Mouse (Mus musculus) CD8-positive naive resting alpha-beta T cell, adult 2 months (primary cell): ENCODE data around the gene Snapc4.
"Not testable (repeated sequence)": the region's sequence is repeated elsewhere in the genome, so short reads cannot be mapped to it uniquely, and the experiment has no call there.

Experiments
- DNase-seq, 2 experiments: peaks; one replicate each; pipeline ENCODE4 v3.0.0; 2022; ENCODE audit warnings: low read depth in 2 of 2, low spot score in 2 of 2

Snapc4 gene

DNA sequence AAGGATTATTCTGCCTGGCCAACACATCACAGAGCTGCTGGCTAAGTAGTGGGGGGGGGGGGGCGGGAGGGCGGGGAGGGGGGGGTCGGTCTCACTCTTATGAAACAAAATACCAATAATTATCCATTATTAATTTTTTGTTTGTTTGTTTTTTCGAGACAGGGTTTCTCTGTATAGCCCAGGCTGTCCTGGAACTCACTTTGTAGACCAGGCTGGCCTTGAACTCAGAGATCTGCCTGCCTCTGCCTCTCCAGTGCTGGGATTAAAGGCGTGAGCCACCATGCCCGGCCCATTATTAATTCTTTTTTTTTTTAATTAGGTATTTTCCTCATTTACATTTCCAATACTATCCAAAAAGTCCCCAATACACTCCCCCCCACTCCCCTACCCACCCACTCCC lies 418 bp upstream of the Snapc4 start:
- DNase-seq, result not testable (repeated sequence)

DNA sequence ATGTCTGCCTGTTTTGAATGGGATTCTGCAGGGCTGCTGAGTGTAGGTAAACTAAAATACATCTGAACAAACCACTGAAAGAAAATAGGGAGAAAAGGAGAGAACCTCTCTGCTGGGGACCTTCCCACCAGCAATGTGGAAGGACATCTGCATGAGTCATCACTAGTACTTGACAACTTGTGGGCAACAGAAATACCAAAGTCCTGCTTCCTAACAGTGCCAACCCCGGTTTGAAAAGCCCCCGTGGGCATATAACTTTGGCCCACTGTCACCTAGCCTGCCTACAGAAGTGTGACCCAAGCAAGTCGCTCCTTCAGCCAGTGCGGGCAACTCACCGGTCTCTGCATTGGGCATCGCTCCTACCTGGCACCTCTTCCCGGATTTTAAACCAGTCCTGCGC lies 8.1 kb downstream of the Snapc4 start:
- DNase-seq, result no peak

DNA sequence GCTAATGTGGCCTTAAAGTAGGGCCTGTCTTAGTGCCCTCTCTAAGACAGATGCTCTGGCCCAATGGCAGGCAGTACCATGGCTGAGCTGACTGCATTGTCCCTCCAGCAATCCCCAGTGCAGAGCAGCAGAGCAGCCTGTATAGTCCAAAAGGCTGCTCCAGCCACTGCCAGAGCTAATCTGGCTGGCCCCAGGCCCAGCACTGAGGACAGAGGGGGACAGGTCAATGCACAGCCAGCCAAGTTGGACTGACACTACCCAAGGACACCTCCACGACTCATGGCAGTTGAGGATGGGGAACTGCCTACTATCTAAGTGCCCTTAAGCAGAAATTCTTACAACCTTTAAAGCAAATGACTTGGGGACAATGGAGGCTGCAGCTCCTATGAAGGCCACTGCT lies 11.9 kb downstream of the Snapc4 start:
- DNase-seq, result no peak

DNA sequence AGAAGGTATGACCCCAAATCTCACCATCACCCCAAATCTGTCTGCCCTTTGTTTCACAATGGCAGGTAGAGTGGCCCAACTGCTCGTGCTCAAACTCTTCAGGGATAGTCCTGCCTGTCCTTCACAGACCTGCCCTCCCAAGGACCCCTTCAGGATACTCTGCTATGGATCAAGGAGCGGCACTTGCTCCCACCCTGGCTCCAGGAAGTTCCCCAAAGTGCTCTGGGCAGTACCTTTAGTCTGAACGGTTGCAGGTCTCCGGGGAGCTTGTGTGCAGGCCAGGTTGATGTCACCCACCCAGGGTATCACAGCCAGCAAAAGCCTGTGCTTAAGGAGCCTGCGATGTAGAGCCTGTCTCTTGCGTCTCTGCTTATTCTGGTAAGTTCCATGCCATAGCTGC lies 12.5 kb downstream of the Snapc4 start:
- no peak for DNase-seq

DNA sequence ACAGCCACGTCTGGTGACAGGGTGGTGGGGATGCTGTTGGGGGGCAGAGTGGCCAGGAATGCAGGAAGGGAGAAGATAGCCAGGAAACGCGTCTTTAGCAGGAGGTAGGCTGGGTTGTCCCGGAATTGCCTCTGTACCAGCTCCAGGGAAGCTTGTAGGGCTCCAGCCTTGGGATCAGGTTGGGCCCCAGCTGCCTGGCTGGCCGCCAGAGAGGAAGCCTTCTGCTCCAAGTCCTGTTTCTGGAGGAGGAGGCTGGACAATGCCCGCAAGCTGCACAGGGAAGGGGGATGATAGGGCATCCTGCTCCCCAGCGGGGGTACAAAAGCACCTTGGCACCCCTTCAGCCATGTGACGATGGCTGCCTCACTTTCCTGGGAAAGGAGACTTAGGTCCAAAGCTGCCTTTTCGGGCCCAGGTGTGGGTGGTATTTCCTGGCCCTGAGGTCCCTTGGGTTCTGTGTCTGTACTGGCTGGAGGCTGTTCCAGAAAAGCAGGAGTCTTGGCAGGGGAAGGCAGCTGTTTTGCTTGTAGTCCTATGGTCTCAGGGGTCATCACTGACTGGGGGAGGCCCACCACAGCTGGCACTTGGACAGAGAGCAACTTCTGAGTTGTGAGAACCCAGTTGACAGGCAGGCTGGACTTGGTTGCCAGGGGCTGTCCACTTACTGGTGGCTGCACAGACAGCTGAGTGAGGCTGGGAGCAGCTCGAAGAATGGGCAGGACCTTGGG lies 15.6 kb downstream of the Snapc4 start:
- DNase-seq, result no peak

DNA sequence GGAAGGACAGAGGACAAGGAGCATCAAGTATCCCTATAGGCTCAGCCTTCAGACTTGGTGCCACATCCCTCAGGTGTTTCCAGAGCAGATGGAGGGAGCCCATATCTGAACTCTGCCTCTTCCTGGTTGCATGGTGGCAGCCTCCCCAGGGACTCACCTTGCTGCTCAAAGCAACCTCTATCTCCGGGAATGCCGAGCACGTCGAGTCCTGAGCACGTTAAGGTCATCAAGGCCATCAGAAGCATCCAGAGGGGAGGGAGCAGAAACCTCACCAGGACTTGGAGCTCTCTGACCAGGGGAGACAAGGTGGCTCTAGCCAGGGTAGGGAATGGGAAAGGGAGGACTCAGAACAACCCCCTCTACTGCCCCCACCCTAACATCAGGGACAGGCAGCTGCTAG lies 17.0 kb downstream of the Snapc4 start:
- no peak for DNase-seq

DNA sequence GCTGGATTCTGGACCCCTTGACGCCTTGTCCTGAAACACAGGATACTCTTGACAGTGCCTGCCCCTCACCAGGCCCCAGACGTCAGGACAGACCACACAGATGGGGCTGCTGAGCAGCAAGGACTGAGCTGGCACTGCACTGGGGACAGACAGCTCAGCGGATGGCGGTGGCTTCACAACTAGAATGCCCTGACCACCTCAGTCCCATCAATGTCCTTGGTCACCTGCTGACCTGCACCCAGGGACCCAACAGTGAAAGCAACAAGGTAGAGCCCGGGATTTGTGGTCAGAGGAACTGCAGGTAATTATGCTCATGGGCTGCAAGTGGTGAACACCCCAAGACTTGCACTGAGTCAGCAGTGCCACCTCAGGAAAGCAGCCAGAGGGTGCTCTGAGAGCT lies 17.5 kb downstream of the Snapc4 start:
- DNase-seq, result no peak

DNA sequence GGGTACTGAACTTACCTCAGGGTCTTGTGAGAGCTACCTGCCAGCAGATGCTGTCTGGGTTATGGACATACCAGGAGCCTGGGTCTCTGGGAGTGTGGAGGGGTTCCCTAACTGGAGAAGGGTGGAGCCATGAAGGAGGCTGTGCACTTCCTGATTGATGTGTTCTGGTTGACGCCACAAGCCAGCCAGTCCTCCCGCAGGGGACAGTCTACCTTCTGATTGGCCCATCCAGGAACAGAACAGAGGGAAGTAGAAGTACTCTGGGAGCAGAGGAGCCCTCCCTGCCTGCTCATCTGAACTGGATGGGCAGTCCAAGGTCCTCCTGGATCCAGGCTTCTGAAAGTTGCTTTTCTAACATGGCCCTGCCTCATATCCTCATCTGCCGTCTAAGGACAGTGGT lies 19.7 kb downstream of the Snapc4 start, which contains the start of gene Card9:
TSS of gene Card9 (minus strand) at position 147 of the 400 bp plus-strand sequence.
- DNase-seq, result no peak

DNA sequence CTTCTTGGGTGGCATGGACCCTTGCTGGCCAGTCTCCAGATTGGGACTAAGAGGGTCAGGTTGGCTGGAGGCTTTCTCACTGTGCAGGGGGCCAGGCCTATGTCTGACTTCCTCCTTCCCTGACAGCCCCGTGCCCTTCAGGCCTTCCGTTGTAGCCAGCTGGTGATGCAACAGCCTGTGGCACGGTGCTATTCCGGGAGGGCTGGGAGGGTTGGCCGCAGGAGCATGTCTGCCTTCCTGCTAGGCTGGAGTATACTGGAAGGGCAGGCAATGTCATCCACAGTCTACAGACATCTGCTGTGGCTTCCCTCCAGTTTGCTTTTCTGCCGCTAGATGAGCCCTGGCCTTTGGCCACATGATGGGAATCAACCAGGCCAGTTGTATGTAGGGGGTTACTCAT lies 20.5 kb downstream of the Snapc4 start:
- DNase-seq, result no peak

DNA sequence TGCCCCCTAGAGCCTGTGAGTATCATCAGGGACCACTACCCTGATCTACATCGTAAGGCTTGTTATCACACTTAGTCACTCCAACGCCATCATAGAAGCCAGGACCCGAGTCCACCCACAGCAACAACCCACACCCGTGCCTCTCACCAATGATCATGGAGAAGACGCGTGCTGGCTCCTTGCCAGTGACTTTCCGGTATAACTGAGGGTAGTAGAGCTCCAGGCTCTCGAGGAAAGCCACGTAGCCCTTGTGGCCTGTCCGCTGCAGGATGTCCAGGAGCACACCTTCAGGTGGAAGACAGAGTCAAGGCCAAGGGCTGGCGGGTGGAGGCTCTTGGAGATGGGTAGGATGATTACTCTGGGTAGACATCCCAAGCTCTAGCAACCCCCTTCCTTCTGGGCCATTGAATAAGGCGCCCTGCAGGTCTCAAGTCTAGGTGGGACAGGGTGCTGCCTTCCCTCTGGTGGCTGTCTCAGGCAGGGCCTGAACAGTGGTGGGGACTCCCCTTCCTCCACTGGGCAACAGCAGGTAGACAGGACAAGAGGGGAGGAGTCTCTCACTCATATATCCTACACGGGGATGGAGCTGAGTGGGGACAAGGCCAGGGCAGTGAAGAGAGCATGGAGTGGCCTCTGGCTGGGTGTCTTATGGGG lies 21.7 kb downstream of the Snapc4 start:
- DNase-seq, result no peak

DNA sequence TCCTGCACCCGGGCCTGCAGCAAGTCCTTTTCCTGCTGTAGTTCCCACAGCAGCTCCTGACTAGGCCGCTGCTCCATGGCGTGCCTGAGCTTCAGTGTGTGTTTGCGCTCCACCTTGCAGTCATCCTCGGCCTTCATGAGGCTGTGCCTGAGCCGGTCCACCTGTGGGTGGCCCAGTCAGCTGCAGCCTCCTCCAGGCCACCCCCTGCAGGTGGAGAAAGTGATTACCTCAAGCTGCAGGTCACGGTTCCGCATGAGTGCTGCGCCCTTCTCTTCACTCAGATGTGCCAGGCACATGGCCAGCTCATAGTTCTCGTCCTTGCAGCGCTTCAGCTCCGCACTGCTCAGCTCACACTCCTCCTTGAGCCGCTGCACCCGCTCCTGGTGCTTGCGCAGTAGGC lies 23.0 kb downstream of the Snapc4 start:
- no peak for DNase-seq

DNA sequence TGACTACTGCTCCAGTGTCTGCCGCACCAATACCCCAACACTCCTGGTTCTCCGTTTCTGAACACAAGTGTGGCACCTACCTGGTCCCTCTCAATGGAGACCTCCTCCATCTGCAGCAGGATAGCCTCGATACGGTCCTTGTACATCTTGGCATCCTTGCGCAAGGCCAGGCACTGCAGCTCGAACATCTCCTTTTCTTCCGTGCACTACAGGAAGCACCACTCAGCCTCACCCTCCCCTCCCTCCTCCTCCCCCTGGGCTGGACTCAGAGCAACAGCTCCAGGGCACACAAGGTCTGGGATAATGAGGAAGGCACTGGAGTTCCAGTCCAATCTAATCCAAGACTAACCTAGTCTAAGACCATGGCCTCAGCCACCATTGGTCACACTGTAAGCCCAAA lies 23.8 kb downstream of the Snapc4 start:
- no peak for DNase-seq

DNA sequence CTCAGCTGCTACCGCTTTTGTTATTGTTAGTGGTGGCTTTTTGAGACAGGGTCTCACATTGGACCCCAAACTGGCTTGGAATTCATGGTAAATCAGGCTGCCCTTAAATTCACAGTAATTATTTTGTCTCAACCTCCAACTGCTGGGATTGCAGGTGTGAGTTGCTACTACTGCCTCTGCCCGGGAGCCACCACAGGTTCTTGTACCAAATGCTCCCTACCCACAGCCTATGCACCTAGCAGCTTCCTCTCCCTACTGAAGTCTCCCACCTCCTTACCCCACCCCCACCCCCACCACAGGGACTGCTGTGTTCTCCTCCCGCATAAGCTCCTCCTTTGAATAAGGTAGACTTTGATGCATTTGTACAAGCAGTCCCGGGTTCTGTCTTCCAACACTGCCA lies 24.2 kb downstream of the Snapc4 start:
- no peak for DNase-seq

DNA sequence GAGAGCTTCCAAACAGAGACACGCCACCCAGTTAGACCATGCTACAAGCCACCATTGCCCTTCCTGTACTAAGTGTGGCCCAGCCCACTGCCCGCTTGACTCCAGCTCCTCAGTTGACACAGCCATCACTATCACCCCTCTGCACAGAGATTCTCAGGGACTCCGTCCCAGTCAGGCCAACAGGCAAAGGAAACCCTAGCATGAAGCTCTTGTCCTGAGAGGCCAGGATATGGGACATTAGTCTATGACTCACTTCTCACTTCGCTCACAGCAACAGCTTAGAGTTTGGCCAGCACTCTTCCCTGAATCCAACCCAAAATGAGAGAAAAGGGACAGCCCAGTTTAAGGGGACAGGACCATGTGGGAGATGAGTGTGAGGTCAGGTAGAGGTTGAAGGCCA lies 26.1 kb downstream of the Snapc4 start:
- no peak for DNase-seq

DNA sequence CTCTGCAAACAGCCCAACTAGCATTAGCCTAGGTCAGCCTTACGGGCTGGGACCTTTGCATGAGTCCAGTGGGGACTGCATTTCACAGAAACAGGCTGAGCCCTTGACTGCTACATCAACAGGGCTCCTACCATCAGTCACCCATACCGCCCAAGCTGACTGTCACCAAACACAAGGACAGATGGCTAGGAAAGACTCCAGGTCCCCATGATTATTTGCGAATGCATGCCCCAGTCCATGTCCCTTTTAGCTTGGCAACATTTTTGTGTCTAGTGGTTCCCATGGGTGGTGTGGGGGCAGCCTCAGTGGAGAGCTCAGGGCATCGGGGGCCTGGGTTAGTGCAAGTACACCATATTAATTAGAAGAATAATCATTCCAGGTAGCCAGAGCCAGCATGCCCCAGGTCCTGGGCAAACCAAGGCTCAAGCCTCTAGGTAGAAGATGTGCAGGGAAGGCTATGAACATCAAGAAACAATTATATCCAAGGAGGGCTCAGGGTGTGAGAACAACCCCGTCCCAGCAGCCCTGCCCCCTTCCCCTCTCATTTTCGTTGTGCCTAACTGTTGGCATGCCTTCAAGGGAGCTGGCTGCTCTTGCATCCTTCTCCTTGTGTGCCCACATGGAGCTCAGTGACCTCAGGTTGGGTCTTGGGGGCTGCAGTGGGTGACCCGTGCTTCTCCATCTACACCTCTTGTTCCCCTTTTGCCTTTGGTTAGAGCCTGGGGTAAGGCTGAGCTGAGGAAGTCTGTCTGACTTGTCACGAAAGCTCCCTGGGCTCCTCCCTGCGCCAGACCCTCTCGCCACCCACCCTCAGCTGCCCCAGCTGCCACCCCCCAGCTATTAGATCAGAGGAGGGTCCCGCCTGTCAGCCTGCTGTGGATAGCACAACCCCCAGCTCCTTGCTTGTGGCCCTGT lies 27.1 kb downstream of the Snapc4 start:
- DNase-seq, result no peak

DNA sequence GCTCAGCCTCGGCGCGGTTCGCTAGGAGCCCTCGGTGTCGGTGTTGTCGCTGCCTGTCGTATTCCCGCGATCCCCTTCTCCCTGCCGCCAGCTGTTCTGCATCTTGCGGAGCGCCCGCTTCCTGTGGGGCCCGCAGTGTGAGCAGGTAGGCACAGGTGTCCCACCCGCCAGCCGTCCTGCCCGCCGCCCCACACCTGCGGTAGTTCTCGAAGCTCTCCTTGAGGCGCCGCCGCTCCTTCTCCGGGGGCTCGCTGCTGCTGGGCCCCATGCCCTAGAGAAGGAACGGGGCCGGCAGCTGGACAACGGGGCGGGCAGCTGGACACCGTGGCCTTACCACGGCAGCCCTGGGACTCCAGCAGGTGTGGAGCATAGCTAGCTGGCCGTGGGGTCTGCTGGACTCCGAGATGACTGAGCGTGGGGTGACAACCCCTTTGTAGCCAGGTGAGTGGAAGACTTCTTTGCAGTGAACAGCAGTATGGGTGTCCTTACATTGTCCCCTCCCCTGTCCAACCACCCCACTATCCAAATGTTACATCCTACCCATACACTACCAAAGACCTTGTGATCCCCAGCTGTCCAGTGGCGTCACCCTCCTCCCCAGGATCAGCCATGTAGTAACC lies 28.1 kb downstream of the Snapc4 start:
- DNase-seq, result peak in 1 of 2 experiments; percentile 25

DNA sequence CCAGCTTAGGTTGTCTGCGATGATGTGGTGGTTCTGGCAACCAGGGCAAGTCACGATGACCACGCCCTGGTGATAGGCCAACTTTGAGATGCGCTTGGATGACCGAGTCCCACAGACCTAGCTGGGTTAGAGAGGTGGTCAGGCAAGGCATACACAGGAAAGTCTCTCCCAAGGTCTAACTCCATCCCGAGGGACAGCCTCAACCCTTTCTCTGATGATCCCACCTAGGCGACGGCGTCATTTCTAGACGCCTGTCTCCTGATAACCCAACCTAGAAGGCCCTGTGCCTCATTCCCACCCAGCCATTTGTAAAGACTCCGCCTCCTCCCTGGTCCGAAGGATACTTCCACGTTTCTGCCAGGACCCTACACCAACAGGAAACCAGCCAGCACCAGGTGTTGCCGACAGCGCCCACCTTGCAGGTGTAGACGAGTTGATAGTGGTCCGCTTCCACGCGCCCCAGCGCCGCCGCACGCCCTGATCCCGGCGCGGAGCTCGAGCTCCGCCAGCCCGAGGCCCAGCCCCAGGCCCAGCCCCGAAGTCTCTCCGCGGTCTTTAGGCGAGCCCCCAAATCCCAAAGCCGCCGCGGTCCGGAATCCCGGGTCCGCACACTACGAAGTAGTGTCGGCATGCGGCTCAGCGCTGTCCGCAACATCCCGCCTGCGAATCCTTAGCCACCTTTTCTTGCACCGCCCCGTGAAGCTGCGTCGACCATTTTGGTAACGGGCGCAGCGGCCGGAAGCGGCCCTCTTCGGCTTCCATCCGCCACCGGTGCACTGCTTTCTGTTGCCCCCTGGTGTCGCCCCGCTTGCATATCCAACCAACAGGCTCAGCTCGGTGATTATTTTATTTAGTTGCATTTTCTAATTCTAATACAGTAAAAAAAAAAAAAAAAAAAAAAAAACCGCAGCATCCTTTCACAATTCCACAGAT lies 28.8 kb downstream of the Snapc4 start, which contains the start of gene Dnlz:
TSS of gene Dnlz (minus strand) at position 753 of the 933 bp plus-strand sequence.
- DNase-seq, result peak; percentile 84 to 91

DNA sequence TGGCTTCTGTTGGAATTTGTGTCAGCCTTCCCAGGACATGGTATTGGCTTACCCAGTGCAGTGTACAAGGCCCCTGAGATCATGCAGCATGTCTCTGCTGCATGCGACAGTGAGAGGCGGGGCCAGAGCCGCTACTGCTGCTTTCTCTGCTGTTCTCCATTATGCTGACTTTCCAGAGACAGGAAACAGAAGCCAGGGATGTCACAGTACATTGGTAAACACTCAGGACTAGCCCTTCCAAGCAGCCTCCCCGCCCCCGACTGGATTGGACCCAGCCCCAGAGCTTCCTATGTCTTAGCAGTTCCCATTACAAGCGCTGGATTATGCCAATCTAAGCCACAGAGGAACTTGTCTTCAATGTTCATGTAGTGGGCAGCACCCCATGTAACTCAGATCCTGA lies 32.2 kb downstream of the Snapc4 start:
- DNase-seq, result no peak

DNA sequence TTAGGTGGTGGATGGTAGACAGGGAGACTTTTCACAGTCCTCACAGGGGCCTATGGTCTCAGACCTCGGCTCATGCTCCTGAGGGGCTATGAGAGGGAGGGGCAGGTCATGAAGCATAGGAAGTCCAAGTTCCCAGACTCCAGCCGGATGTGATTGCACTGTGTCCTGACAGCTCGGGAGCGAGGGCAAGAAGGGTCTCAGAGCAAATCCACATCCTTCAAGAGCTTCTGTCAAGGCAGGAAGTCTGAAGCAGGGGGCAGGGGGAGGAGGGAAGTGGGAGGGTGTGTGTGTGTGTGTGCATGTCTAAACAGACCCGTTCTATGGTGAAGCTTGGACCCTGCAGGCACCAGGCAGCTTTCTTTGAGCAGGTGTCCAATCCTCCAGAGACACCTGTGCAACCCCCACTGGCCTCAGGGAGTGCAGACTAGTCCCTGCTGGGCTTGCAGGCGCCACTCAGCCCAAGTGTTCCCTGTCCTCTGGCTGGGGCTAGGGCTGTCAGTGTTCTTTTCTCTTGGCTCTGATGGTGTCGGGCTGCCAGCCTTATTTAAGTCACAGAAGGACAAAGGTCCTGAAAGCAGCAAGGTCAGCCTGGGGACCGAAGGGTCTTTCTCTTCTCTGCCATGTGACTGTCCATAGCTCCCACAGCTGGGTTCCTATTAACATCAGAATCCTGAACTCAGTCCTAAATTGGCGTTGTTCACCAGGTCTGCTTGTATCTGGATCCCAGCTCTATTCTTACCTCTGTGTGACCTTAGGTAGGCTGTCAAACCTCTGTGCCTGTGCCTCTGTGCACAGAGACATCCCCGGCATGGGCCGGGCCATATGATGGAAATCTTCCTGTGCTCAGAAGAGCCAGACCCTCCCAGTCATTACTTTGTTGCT lies 37.6 kb downstream of the Snapc4 start:
- no peak for DNase-seq
